Mouse (Mus musculus) ES-CJ7 (cell line): ENCODE data around the gene C87436.

Source experiments
- DNase-seq: peaks from one replicate; pipeline ENCODE4 v3.0.0; 2011; ENCODE audit warnings: low read depth, low spot score

The C87436 gene

DNA sequence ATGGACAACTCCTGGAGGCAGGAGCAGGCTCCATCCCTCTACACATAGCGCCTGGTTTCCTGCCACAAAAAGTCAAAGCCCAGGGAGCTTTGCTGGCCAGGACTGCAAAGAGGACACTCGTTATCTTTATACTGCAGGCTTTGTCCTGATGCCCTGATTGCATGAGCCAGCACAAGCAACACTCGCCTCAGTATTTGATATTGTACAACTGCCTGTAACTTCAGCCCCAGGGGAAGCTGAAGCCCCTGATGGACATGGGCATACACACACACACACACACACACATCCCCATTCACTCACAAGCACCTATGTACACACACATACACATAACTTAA, 71.7 kb downstream of the C87436 start:
- no peak for DNase-seq

DNA sequence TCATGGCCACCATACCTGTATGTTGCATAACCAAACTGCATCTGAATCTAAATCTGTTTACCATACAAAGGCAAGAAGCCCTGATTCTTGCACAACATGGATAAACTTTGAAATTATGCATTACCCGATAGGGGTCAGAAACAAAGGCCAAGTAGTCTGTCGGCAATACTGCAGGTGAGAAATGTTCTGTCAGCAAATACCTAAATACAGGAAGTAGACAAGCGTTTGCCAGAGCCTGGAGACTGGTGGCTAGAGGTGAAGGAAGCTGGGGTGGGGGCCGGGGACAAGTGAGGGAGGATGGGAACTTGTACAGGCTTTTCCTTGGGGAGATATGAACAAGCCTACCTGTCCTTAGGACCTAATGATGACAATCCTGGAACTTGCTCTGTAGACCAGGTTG, 72.8 kb downstream of the C87436 start:
- no peak for DNase-seq

DNA sequence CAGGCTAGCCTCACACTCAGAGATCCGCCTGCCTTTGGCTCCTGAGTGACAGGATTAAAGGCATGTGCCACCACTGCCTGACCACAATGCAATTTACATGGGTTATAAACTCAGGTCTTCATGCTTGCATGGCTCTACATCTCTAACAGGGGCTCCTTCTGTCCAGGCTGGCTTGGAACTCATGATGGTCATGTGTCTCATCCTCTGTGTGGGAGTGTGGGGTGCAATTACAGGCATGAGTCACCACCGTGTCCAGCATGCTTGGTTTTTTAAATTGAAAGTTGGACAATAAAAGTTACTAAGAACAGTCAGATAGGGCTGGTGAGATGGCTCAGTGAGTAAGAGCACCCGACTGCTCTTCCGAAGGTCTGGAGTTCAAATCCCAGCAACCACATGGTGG, 75.1 kb downstream of the C87436 start:
- DNase-seq = no peak

DNA sequence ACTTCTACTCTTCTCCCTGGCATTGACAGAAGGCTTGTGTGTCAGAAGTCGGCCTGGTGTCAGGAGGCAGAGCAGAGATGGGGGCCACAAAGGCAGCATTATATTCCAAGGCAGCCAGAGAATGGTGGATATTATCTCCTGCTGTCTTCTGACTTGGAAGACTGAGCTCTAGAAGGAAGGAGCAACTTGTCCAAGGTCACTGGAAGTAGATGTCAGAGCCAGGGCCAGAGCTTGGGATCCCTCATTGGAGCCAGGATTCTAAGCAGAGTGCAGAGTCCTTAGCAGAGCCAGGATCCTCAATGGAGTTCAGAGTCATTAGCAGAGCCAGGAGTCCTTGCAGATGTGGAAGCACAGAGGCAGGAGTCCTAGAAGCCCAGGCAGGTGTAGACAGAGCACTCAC, 77.8 kb downstream of the C87436 start:
- DNase-seq = peak; percentile 68

DNA sequence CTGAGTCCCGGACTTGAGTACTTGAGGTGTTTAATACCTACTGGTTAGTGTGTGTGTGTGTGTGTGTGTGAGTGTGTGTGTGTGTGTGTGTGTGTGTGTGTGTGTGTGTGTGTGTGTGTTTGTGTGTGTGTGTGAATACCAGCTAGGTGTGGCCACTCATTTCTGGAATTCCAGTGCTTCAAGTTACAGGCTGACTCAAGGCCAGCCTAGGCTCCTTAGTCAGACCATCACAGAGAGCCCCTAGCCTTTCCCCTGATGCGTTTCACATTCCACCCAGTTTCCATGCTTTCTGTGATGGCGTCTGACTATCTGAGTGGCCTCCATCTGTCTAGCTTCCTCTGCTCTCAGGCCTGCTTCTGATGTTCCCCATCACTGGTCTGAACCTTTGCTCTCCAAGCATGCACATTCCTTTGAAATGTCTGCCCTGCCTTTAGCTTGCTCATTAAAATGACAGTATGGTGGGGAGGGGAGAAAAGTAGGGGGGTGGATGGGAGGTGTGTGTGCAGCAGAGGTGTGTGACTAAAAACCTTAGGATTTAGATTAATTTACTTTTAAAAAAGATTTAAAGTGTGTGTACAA, 81.7 kb downstream of the C87436 start:
- peak; percentile 94 for DNase-seq

DNA sequence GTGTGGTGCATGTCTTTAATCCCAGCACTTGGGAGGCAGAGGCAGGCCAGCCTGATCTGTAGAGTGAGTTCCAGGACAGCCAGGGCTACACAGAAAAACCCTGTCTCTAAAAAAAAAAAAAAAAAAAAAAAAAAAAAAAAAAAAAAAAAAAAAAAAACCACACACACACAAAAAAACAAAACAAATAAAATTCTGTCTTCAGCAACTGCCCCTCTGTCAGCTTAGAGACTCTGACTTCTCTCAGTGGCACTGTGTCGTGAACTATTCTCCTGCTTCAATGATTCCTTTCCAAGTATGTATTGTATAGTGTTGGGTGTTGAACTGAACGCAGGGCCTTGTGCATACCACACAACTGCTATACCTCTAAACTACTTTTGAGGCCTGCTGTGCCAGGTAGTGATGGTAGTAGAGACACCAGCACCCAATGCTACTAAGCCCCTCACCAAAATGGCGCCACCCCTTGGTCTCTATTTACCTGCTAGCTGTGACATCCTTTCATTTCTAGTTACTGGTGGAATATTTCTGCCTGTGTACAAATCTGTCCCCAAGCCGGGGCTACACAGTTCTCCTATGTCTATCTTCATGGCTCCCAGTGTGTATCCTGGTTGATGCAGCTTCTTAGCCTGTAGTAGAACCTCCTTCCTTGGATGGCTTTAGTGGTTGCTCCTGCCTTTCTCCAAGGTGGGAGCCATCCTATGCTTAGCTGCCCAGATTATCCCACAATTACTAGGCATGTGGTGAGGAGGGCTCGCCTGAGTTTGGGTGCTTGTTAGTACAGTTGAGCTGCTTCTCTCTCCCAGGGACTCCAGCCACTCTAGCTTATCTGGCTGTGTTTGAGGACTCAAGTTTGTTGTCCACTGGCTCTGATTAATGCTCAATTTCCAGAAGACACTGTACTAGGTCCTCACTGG, 84.1 kb downstream of the C87436 start:
- peak; percentile 62 for DNase-seq
